Mouse (Mus musculus) MEL (cell line): ENCODE results near the gene Hsdl2. TPM values are rescaled to one million over a fixed set of nuclear protein-coding genes. Genes with fewer than 3 reads are reported as not detected.

Source experiments
- DNase-seq: peaks from one replicate; pipeline ENCODE4 v3.0.0; 2011; ENCODE audit warnings: low read depth, low spot score
- H3K27ac ChIP-seq: 2 replicates; pipeline ENCODE4 v1.5.1; 2012; ENCODE audit warnings: low read depth, mild to moderate bottlenecking, control low read depth, low read length, moderate library complexity; ENCODE audit not compliant: control insufficient read depth
- H3K27me3 ChIP-seq, 2 experiments: fragments of 150-350 bp in 1 of 2; sonication (generic) in 1 of 2; 2 replicates each; pipeline ENCODE4 v1.6.1; 2012; ENCODE audit warnings: low read length in 2 of 2, mild to moderate bottlenecking in 2 of 2, improper control_type of control experiment in 1 of 2, moderate library complexity in 1 of 2; ENCODE audit not compliant: insufficient read depth in 2 of 2, control insufficient read depth in 1 of 2
- H3K36me3 ChIP-seq, 2 experiments: 2 replicates each; pipeline ENCODE4 v1.6.1; 2012 to 2014; ENCODE audit warnings: low read length in 2 of 2, improper control_type of control experiment in 1 of 2, inconsistent platforms in 1 of 2, mild to moderate bottlenecking in 1 of 2; ENCODE audit not compliant: insufficient read depth in 2 of 2, control insufficient read depth in 1 of 2
- H3K4me1 ChIP-seq, 2 experiments: fragments of 150-350 bp in 1 of 2; sonication (generic) in 1 of 2; 2 replicates each; pipeline ENCODE4 v1.6.1; 2012; ENCODE audit warnings: low read length in 2 of 2, improper control_type of control experiment in 1 of 2, mild to moderate bottlenecking in 1 of 2; ENCODE audit not compliant: insufficient read depth in 2 of 2, control insufficient read depth in 1 of 2
- H3K4me3 ChIP-seq, 2 experiments: fragments of 150-350 bp in 1 of 2; sonication (generic) in 1 of 2; 2 replicates each; pipeline ENCODE4 v1.5.1; 2012; ENCODE audit warnings: low read depth in 2 of 2, low read length in 2 of 2, mild to moderate bottlenecking in 2 of 2, moderate library complexity in 2 of 2, control low read depth in 1 of 2, improper control_type of control experiment in 1 of 2; ENCODE audit not compliant: control insufficient read depth in 1 of 2, insufficient read depth in 1 of 2
- H3K79me2 ChIP-seq: 2 replicates; pipeline ENCODE4 v1.6.1; 2012; ENCODE audit warnings: mild to moderate bottlenecking, low read length, moderate library complexity; ENCODE audit not compliant: control insufficient read depth, poor library complexity, insufficient read depth
- H3K9ac ChIP-seq: 2 replicates; pipeline ENCODE4 v1.6.1; 2012; ENCODE audit warnings: low read depth, mild to moderate bottlenecking, control low read depth, low read length, moderate library complexity; ENCODE audit not compliant: control insufficient read depth, poor library complexity, severe bottlenecking
- H3K9me3 ChIP-seq: fragments of 150-350 bp; sonication (generic); replicated peaks from 2 replicates; pipeline ENCODE4 v1.6.1; 2012; ENCODE audit warnings: mild to moderate bottlenecking, low read length, improper control_type of control experiment, moderate library complexity; ENCODE audit not compliant: insufficient read depth
- BHLHE40 ChIP-seq: IDR thresholded peaks from 2 replicates; pipeline ENCODE4 v1.6.1; 2012; ENCODE audit warnings: low read depth, mild to moderate bottlenecking, inconsistent platforms, low read length, improper control_type of control experiment, borderline replicate concordance
- CHD1 ChIP-seq: IDR thresholded peaks from 2 replicates; pipeline ENCODE4 v1.6.1; 2012; ENCODE audit warnings: low read depth, mild to moderate bottlenecking, inconsistent platforms, low read length, improper control_type of control experiment
- CHD2 ChIP-seq: IDR thresholded peaks from 2 replicates; pipeline ENCODE4 v1.6.1; 2011; ENCODE audit warnings: low read length, improper control_type of control experiment
- ELF1 ChIP-seq: IDR thresholded peaks from 2 replicates; pipeline ENCODE4 v1.6.1; 2014; ENCODE audit warnings: low read depth, mild to moderate bottlenecking, inconsistent platforms, low read length, improper control_type of control experiment, moderate library complexity
- EP300 ChIP-seq, 2 experiments: IDR thresholded peaks; 2 replicates each; pipeline ENCODE4 v1.6.1; 2011; ENCODE audit warnings: improper control_type of control experiment in 2 of 2, low read length in 2 of 2, low read depth in 1 of 2, mild to moderate bottlenecking in 1 of 2
- ETS1 ChIP-seq: IDR thresholded peaks from 2 replicates; pipeline ENCODE4 v1.6.1; 2012; ENCODE audit warnings: low read depth, mild to moderate bottlenecking, inconsistent platforms, low read length, improper control_type of control experiment, moderate library complexity
- GABPA ChIP-seq: IDR thresholded peaks from 2 replicates; pipeline ENCODE4 v1.6.1; 2012; ENCODE audit warnings: low read depth, mild to moderate bottlenecking, inconsistent platforms, low read length, improper control_type of control experiment, moderate library complexity
- GATA1 ChIP-seq: IDR thresholded peaks from 2 replicates; pipeline ENCODE4 v1.6.1; 2011; ENCODE audit warnings: low read depth, low read length, improper control_type of control experiment
- HCFC1 ChIP-seq: IDR thresholded peaks from 2 replicates; pipeline ENCODE4 v1.6.1; 2012; ENCODE audit warnings: low read depth, mild to moderate bottlenecking, inconsistent platforms, low read length, improper control_type of control experiment, moderate library complexity
- JUND ChIP-seq: IDR thresholded peaks from 2 replicates; pipeline ENCODE4 v1.6.1; 2011; ENCODE audit warnings: low read depth, mild to moderate bottlenecking, improper control_type of control experiment, low read length
- MAFK ChIP-seq: IDR thresholded peaks from 2 replicates; pipeline ENCODE4 v1.6.1; 2011; ENCODE audit warnings: low read depth, mild to moderate bottlenecking, low read length, improper control_type of control experiment, borderline replicate concordance
- MAX ChIP-seq: IDR thresholded peaks from 2 replicates; pipeline ENCODE4 v1.6.1; 2011; ENCODE audit warnings: low read length, improper control_type of control experiment
- MEF2A ChIP-seq: IDR thresholded peaks from 2 replicates; pipeline ENCODE4 v1.6.1; 2014; ENCODE audit warnings: low read depth, mild to moderate bottlenecking, inconsistent platforms, low read length, improper control_type of control experiment; ENCODE audit not compliant: poor library complexity, insufficient replicate concordance, severe bottlenecking; ENCODE audit errors: extremely low read depth
- MXI1 ChIP-seq: IDR thresholded peaks from 2 replicates; pipeline ENCODE4 v1.6.1; 2011; ENCODE audit warnings: mild to moderate bottlenecking, low read depth, low read length, improper control_type of control experiment
- MYB ChIP-seq: IDR thresholded peaks from 2 replicates; pipeline ENCODE4 v1.6.1; 2011; ENCODE audit warnings: mild to moderate bottlenecking, low read depth, low read length, improper control_type of control experiment
- MYC ChIP-seq: IDR thresholded peaks from 2 replicates; pipeline ENCODE4 v1.6.1; 2011; ENCODE audit warnings: low read depth, mild to moderate bottlenecking, low read length, improper control_type of control experiment, moderate library complexity
- NELFE ChIP-seq: IDR thresholded peaks from 2 replicates; pipeline ENCODE4 v1.6.1; 2011; ENCODE audit warnings: low read depth, low read length, improper control_type of control experiment
- NRF1 ChIP-seq: IDR thresholded peaks from 2 replicates; pipeline ENCODE4 v1.6.1; 2014; ENCODE audit warnings: low read depth, mild to moderate bottlenecking, inconsistent platforms, low read length, improper control_type of control experiment, moderate library complexity; ENCODE audit not compliant: poor library complexity, insufficient read depth, severe bottlenecking
- POLR2A ChIP-seq, 2 experiments: IDR thresholded peaks; 2 replicates each; pipeline ENCODE4 v1.6.1; 2011 to 2012; ENCODE audit warnings: low read length in 2 of 2, mild to moderate bottlenecking in 2 of 2, control low read depth in 1 of 2, improper control_type of control experiment in 1 of 2, low read depth in 1 of 2, moderate library complexity in 1 of 2; ENCODE audit not compliant: control insufficient read depth in 1 of 2, insufficient read depth in 1 of 2, poor library complexity in 1 of 2
- POLR2AphosphoS5 ChIP-seq: IDR thresholded peaks from 2 replicates; pipeline ENCODE4 v1.6.1; 2012; ENCODE audit warnings: low read depth, borderline replicate concordance, mild to moderate bottlenecking, inconsistent platforms, low read length, moderate library complexity, mixed read lengths
- RAD21 ChIP-seq: IDR thresholded peaks from 2 replicates; pipeline ENCODE4 v1.6.1; 2011; ENCODE audit warnings: mild to moderate bottlenecking, low read depth, low read length, improper control_type of control experiment
- RCOR1 ChIP-seq: IDR thresholded peaks from 2 replicates; pipeline ENCODE4 v1.6.1; 2012; ENCODE audit warnings: low read depth, mild to moderate bottlenecking, inconsistent platforms, low read length, improper control_type of control experiment
- SIN3A ChIP-seq: IDR thresholded peaks from 2 replicates; pipeline ENCODE4 v1.6.1; 2012; ENCODE audit warnings: low read length, improper control_type of control experiment, inconsistent platforms
- SMC3 ChIP-seq: IDR thresholded peaks from 2 replicates; pipeline ENCODE4 v1.6.1; 2011; ENCODE audit warnings: low read depth, low read length, improper control_type of control experiment
- TAL1 ChIP-seq: IDR thresholded peaks from 2 replicates; pipeline ENCODE4 v1.6.1; 2012; ENCODE audit warnings: mild to moderate bottlenecking, inconsistent platforms, low read length, moderate library complexity, mixed read lengths
- TCF12 ChIP-seq: IDR thresholded peaks from 2 replicates; pipeline ENCODE4 v1.6.1; 2014; ENCODE audit warnings: low read depth, mild to moderate bottlenecking, inconsistent platforms, low read length, improper control_type of control experiment, moderate library complexity
- USF1 ChIP-seq: IDR thresholded peaks from 2 replicates; pipeline ENCODE4 v1.6.1; 2014; ENCODE audit warnings: low read depth, mild to moderate bottlenecking, inconsistent platforms, low read length, improper control_type of control experiment, moderate library complexity
- USF2 ChIP-seq, 2 experiments: IDR thresholded peaks; 2 replicates each; pipeline ENCODE4 v1.6.1; 2011 to 2012; ENCODE audit warnings: improper control_type of control experiment in 2 of 2, low read length in 2 of 2, borderline replicate concordance in 1 of 2, inconsistent platforms in 1 of 2, low read depth in 1 of 2, mild to moderate bottlenecking in 1 of 2; ENCODE audit not compliant: insufficient read depth in 1 of 2
- ZC3H11A ChIP-seq: IDR thresholded peaks from 2 replicates; pipeline ENCODE4 v1.6.1; 2012; ENCODE audit warnings: low read depth, mild to moderate bottlenecking, inconsistent platforms, low read length, improper control_type of control experiment
- ZKSCAN1 ChIP-seq: IDR thresholded peaks from 2 replicates; pipeline ENCODE4 v1.6.1; 2012; ENCODE audit warnings: low read depth, mild to moderate bottlenecking, inconsistent platforms, low read length, improper control_type of control experiment, moderate library complexity
- polyA plus RNA-seq, 2 experiments: library from polyadenylated mRNA; stranded (reverse) in 1 of 2; unstranded in 1 of 2; fragments of >175 nt in 1 of 2; fragments of >200 nt in 1 of 2; gene quantifications; 2 replicates each; pipeline versions ENCODE4 v1.2.1 to v1.2.4; 2012; ENCODE audit warnings: low replicate concordance in 2 of 2, low read depth in 1 of 2; ENCODE audit not compliant: insufficient read length in 2 of 2, insufficient read depth in 1 of 2, missing spikeins in 1 of 2
- total RNA-seq: library from RNA; depleted of rRNA; stranded (reverse); fragments of 300-350 nt; gene quantifications from 2 replicates; pipeline ENCODE4 v1.2.3, GENCODE M21; 2012

Gene Hsdl2
- total and polyA plus RNA-seq, 3 experiments: 8.4 to 15.0 TPM; not detected in 1

- H3K4me1 ChIP-seq: peaks cover 0 to 16% of the 10 kb centered on the region in 2 experiments; a peak in 3 of 4 replicates
- no peaks in the 10 kb centered on the region for H3K27me3 ChIP-seq
- no peaks in the 10 kb centered on the region for H3K79me2 ChIP-seq
- H3K9me3 ChIP-seq: no peaks in the 10 kb centered on the region
- no peak for TF ChIP-seq MAFK
- H3K4me3 ChIP-seq: no peak overlapping the region
- no peak overlapping the region for H3K27ac ChIP-seq
- H3K9ac ChIP-seq: no peak overlapping the region
- no peak for DNase-seq
- peaks cover 0 to 21% of the 10 kb centered on the region in 2 experiments; a peak in 2 of 4 replicates for H3K36me3 ChIP-seq
These were observed 17.2 kb upstream of the Hsdl2 start for GRCm38 (mm10) chr4:59564128-59564527.

- Histone ChIP-seq H3K9me3 (no peaks in the 10 kb centered on the region), H3K4me3 (peak overlapping the region; percentile 23 to 61; a peak in 2 of 4 replicates), H3K79me2 (no peaks in the 10 kb centered on the region), H3K36me3 (peaks cover 0 to 23% of the 10 kb centered on the region in 2 experiments; a peak in 2 of 4 replicates), H3K27ac (peak overlapping the region; percentile 74; the same call in 1 of the 2 replicates), H3K27me3 (no peaks in the 10 kb centered on the region), H3K4me1 (peaks cover 0 to 16% of the 10 kb centered on the region in 2 experiments; a peak in 3 of 4 replicates), H3K9ac (peak overlapping the region; percentile 40)
- DNase-seq: peak; percentile 76
- TF ChIP-seq NELFE (no peak), CHD2 (no peak), POLR2AphosphoS5 (no peak), RCOR1 (peak; percentile 94), SIN3A (peak; percentile 63), HCFC1 (no peak), USF1 (no peak), ZC3H11A (0 out of 2 replicates have a peak, but pooled peaks have one; percentile 19), ELF1 (no peak), TCF12 (peak; percentile 81), CHD1 (no peak), RAD21 (no peak; the same call in 1 of the 2 replicates), MAX (no peak), MYC (peak; percentile 48; the same call in 1 of the 2 replicates), JUND (no peak), TAL1 (peak; percentile 42), BHLHE40 (0 out of 2 replicates have a peak, but pooled peaks have one; percentile 37), MEF2A (no peak), NRF1 (no peak), ZKSCAN1 (no peak), SMC3 (peak; percentile 33), GATA1 (peak; percentile 87), EP300 (IDR thresholded peaks at IDR 0.05; ENCODE audit: low read depth in 1 of 2, low read length in 2 of 2) (peak; percentile 91 to 94), POLR2A (IDR thresholded peaks at IDR 0.05; ENCODE audit: control insufficient read depth in 1 of 2, insufficient read depth in 1 of 2, low read depth in 1 of 2, low read length in 2 of 2, poor library complexity in 1 of 2) (no peak), MXI1 (peak; percentile 63; the same call in 1 of the 2 replicates), USF2 (IDR thresholded peaks at IDR 0.05; ENCODE audit: borderline replicate concordance in 1 of 2, insufficient read depth in 1 of 2, low read depth in 1 of 2, low read length in 2 of 2) (no peak), MYB (peak; percentile 68), GABPA (no peak), ETS1 (peak; percentile 75)
These were observed 15.7 kb upstream of the Hsdl2 start for GRCm38 (mm10) chr4:59565571-59566188.
